Mouse (Mus musculus) forebrain, postnatal 0 days (tissue): ENCODE results near the gene Bicd2. TPM values are rescaled to one million over a fixed set of nuclear protein-coding genes. Genes with fewer than 3 reads are reported as not detected.
A peak's percentile ranks its signal among the peaks of the same experiment; 100 is the strongest.

Experiments
- ATAC-seq: fragments of 200-750 bp; cut with Nextera tagmentation; 2 replicates; pipeline ENCODE4 v1.8.0; 2017; ENCODE audit warnings: mild to moderate bottlenecking, moderate library complexity
- DNase-seq: peaks from one replicate; pipeline ENCODE4 v3.0.0-alpha.2; 2015
- H3K27ac ChIP-seq: fragments of 300-500 bp; sonication (generic); 2 replicates; pipeline ENCODE4 v1.5.1; 2014; ENCODE audit warnings: low read depth, mild to moderate bottlenecking, antibody characterized with exemption, low read length, moderate library complexity, mixed read lengths
- H3K27me3 ChIP-seq: fragments of 300-500 bp; sonication (generic); 2 replicates; pipeline ENCODE4 v1.6.1; 2014; ENCODE audit warnings: mild to moderate bottlenecking, low read length, mixed read lengths; ENCODE audit not compliant: insufficient read depth
- H3K36me3 ChIP-seq: fragments of 300-500 bp; sonication (generic); 2 replicates; pipeline ENCODE4 v1.6.1; 2014; ENCODE audit warnings: mild to moderate bottlenecking, moderate library complexity; ENCODE audit not compliant: insufficient read depth
- H3K4me1 ChIP-seq: fragments of 300-500 bp; sonication (generic); 2 replicates; pipeline ENCODE4 v1.6.1; 2014; ENCODE audit warnings: antibody characterized with exemption; ENCODE audit not compliant: insufficient read depth
- H3K4me2 ChIP-seq: fragments of 300-500 bp; sonication (generic); 2 replicates; pipeline ENCODE4 v1.6.1; 2014; ENCODE audit warnings: low read depth, mild to moderate bottlenecking, moderate library complexity
- H3K4me3 ChIP-seq: fragments of 300-500 bp; sonication (generic); 2 replicates; pipeline ENCODE4 v1.5.1; 2014; ENCODE audit warnings: low read depth, low read length, mixed read lengths
- H3K9ac ChIP-seq: fragments of 300-500 bp; sonication (generic); 2 replicates; pipeline ENCODE4 v1.6.1; 2014; ENCODE audit warnings: mild to moderate bottlenecking
- H3K9me3 ChIP-seq: fragments of 300-500 bp; sonication (generic); 2 replicates; pipeline ENCODE4 v1.6.1; 2016; ENCODE audit warnings: low read length
- CTCF ChIP-seq: sonication (generic); IDR thresholded peaks from 2 replicates; pipeline ENCODE4 v1.5.1; 2016; ENCODE audit warnings: antibody characterized with exemption, control low read depth, low read depth
- WGBS: fragments of 180-500 bp; shearing (Covaris S2); extraction: QIAGEN DNeasy Blood & Tissue Kit; methylation state at CpG from one replicate; pipeline ENCODE4 v1.1.7; 2014; 5-methylcytosine and 5-hydroxymethylcytosine counted together
- polyA plus RNA-seq: library from polyadenylated mRNA; unstranded; fragments of >200 nt; fragmentation: Nextera tagmentation; extraction: Ambion mirVana; gene quantifications from 2 replicates; pipeline ENCODE4 v1.2.1, GENCODE M21; 2015
- total RNA-seq: library from RNA; depleted of rRNA; stranded (reverse); fragments of >200 nt; gene quantifications from 2 replicates; pipeline ENCODE4 v1.2.3, GENCODE M21; 2014

The Bicd2 gene
- total and polyA plus RNA-seq, 2 experiments from 2014 or later: 23.7 to 50.9 TPM

- Histone ChIP-seq H3K9me3 (no peaks in the 10 kb centered on the region), H3K4me3 (peak overlapping the region; percentile 95), H3K9ac (peak overlapping the region; percentile 87), H3K27ac (peak overlapping the region; percentile 75), H3K4me2 (peak overlapping the region; percentile 84), H3K27me3 (no peaks in the 10 kb centered on the region), H3K36me3 (no peaks in the 10 kb centered on the region), H3K4me1 (peaks cover 26% of the 10 kb centered on the region; the same call in 1 of the 2 replicates)
- no peak for DNase-seq
- no peak for TF ChIP-seq CTCF
- no peak for ATAC-seq
- 5% methylated on average over 25 of the region's 25 CpGs for WGBS
These were observed 692 bp downstream of the Bicd2 start for GRCm38 (mm10) chr13:49341831-49342722.

- no peak for DNase-seq
- no peak overlapping the region for H3K27ac ChIP-seq
- peak overlapping the region; percentile 87 for H3K9ac ChIP-seq
- H3K36me3 ChIP-seq: no peaks in the 10 kb centered on the region
- no peak for TF ChIP-seq CTCF
- ATAC-seq: no peak
- H3K4me3 ChIP-seq: peak overlapping the region; percentile 95
- H3K4me2 ChIP-seq: peak overlapping the region; percentile 84
- H3K27me3 ChIP-seq: no peaks in the 10 kb centered on the region
- peaks cover 26% of the 10 kb centered on the region; the same call in 1 of the 2 replicates for H3K4me1 ChIP-seq
- no peaks in the 10 kb centered on the region for H3K9me3 ChIP-seq
These were observed 1.3 kb downstream of the Bicd2 start for GRCm38 (mm10) chr13:49342723-49343100.

GRCm38 (mm10) chr13:49344567-49344966 is 3.2 kb downstream of the Bicd2 start:
- Histone ChIP-seq H3K9ac (no peak overlapping the region), H3K9me3 (no peaks in the 10 kb centered on the region), H3K4me1 (peaks cover 29% of the 10 kb centered on the region; the same call in 1 of the 2 replicates), H3K4me2 (no peak overlapping the region), H3K36me3 (no peaks in the 10 kb centered on the region), H3K4me3 (no peak overlapping the region), H3K27ac (no peak overlapping the region), H3K27me3 (no peaks in the 10 kb centered on the region)
- no peak for ATAC-seq
- WGBS: 83% methylated on average over 8 of the region's 8 CpGs
- no peak for DNase-seq
- no peak for TF ChIP-seq CTCF

GRCm38 (mm10) chr13:49345476-49345875 is 4.1 kb downstream of the Bicd2 start:
- DNase-seq: no peak
- H3K4me2 ChIP-seq: no peak overlapping the region
- no peak overlapping the region for H3K27ac ChIP-seq
- 60% methylated on average over 2 of the region's 2 CpGs for WGBS
- no peaks in the 10 kb centered on the region for H3K27me3 ChIP-seq
- H3K4me3 ChIP-seq: no peak overlapping the region
- ATAC-seq: no peak
- no peaks in the 10 kb centered on the region for H3K9me3 ChIP-seq
- peaks cover 29% of the 10 kb centered on the region; the same call in 1 of the 2 replicates for H3K4me1 ChIP-seq
- no peak overlapping the region for H3K9ac ChIP-seq
- TF ChIP-seq CTCF: no peak
- H3K36me3 ChIP-seq: no peaks in the 10 kb centered on the region

- H3K9me3 ChIP-seq: no peaks in the 10 kb centered on the region
- DNase-seq (no peak), ATAC-seq (no peak)
- H3K9ac ChIP-seq: no peak overlapping the region
- no peak overlapping the region for H3K4me3 ChIP-seq
- H3K4me2 ChIP-seq: no peak overlapping the region
- no peaks in the 10 kb centered on the region for H3K27me3 ChIP-seq
- 77% methylated on average over 2 of the region's 2 CpGs for WGBS
- TF ChIP-seq CTCF: no peak
- H3K27ac ChIP-seq: no peak overlapping the region
- H3K4me1 ChIP-seq: peaks cover 14% of the 10 kb centered on the region; the same call in 1 of the 2 replicates
- H3K36me3 ChIP-seq: no peaks in the 10 kb centered on the region
These were observed 7.1 kb downstream of the Bicd2 start for GRCm38 (mm10) chr13:49348522-49348921.

GRCm38 (mm10) chr13:49349335-49349734 is 8.0 kb downstream of the Bicd2 start:
- Histone ChIP-seq H3K27me3 (no peaks in the 10 kb centered on the region), H3K27ac (no peak overlapping the region), H3K4me3 (no peak overlapping the region), H3K9ac (no peak overlapping the region), H3K4me2 (no peak overlapping the region), H3K9me3 (no peaks in the 10 kb centered on the region), H3K36me3 (no peaks in the 10 kb centered on the region), H3K4me1 (peaks cover 9% of the 10 kb centered on the region; the same call in 1 of the 2 replicates)
- no peak for TF ChIP-seq CTCF
- ATAC-seq: no peak
- no peak for DNase-seq
- WGBS: 94% methylated on average over 4 of the region's 4 CpGs

- H3K4me1 ChIP-seq: 0 out of 2 replicates have a peak, but pooled peaks cover 6% of the 10 kb centered on the region
- no peaks in the 10 kb centered on the region for H3K27me3 ChIP-seq
- WGBS: 89% methylated on average over 6 of the region's 6 CpGs
- H3K9me3 ChIP-seq: no peaks in the 10 kb centered on the region
- DNase-seq: no peak
- no peak overlapping the region for H3K4me3 ChIP-seq
- no peak for ATAC-seq
- H3K36me3 ChIP-seq: no peaks in the 10 kb centered on the region
- no peak overlapping the region for H3K4me2 ChIP-seq
- no peak overlapping the region for H3K27ac ChIP-seq
- H3K9ac ChIP-seq: no peak overlapping the region
- TF ChIP-seq CTCF: no peak
These were observed 8.6 kb downstream of the Bicd2 start for GRCm38 (mm10) chr13:49349836-49350505.
